Mouse (Mus musculus): ENCODE data around the gene Mycbp2.

DNA sequence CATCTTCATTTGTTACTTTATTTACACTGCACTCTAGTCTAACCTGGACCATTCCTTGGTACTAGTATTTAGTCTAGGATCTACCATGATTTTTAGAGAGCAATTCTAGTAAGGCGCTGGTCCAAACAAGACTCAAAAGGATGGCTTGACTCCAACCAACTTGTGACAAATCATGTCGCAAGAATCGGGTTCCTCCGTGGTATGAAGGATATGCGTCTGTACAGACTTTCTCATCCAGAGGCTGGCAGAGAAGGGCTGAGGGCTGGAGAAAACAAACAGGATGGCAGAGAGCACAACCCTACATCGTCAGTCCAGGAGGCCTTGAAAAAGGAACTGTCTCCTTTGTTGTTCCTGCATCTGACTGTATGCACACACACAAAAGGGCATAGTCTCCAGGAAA is 250.0 kb downstream of the Mycbp2 start:
- TF ChIP-seq CTCF (IDR thresholded peaks at IDR 0.05) = no peak
- no peak for TF ChIP-seq EP300 (IDR thresholded peaks at IDR 0.05; ENCODE audit: insufficient read depth, low read depth, low read length)

Measured in heart, adult 2 months (tissue).